Mouse (Mus musculus) hindbrain, embryonic 14.5 days (tissue): ENCODE data around the gene Olfr1392. TPM values are rescaled to one million over a fixed set of nuclear protein-coding genes. Genes with fewer than 3 reads are reported as not detected.
"Not testable (repeated sequence)": the region's sequence is repeated elsewhere in the genome, so short reads cannot be mapped to it uniquely, and the experiment has no call there.

Experiments used
- ATAC-seq: fragments of 200-750 bp; cut with Nextera tagmentation; 2 replicates; pipeline ENCODE4 v1.8.0; 2017; ENCODE audit warnings: moderate number of reproducible peaks, mild to moderate bottlenecking, moderate TSS enrichment, moderate library complexity; ENCODE audit not compliant: low FRiP score
- DNase-seq: peaks from one replicate; pipeline ENCODE4 v3.0.0-alpha.2; 2015; ENCODE audit warnings: low spot score
- H3K27ac ChIP-seq: fragments of 300-500 bp; sonication (generic); 2 replicates; pipeline ENCODE4 v1.5.1; 2014; ENCODE audit warnings: mild to moderate bottlenecking, moderate library complexity
- H3K27me3 ChIP-seq: fragments of 300-500 bp; sonication (generic); 2 replicates; pipeline ENCODE4 v1.6.1; 2014; ENCODE audit warnings: mild to moderate bottlenecking, low read length, mixed read lengths; ENCODE audit not compliant: control insufficient read depth, insufficient read depth
- H3K36me3 ChIP-seq: fragments of 300-500 bp; sonication (generic); replicated peaks from 2 replicates; pipeline ENCODE4 v1.6.1; 2014; ENCODE audit not compliant: control insufficient read depth, insufficient read depth
- H3K4me1 ChIP-seq: fragments of 300-500 bp; sonication (generic); replicated peaks from 2 replicates; pipeline ENCODE4 v1.6.1; 2014; ENCODE audit warnings: antibody characterized with exemption, low read length, mixed read lengths; ENCODE audit not compliant: control insufficient read depth, insufficient read depth
- H3K4me2 ChIP-seq: fragments of 300-500 bp; sonication (generic); replicated peaks from 2 replicates; pipeline ENCODE4 v1.6.1; 2014; ENCODE audit warnings: mild to moderate bottlenecking, moderate library complexity
- H3K4me3 ChIP-seq: fragments of 300-500 bp; sonication (generic); replicated peaks from 2 replicates; pipeline ENCODE4 v1.5.1; 2014; ENCODE audit warnings: mild to moderate bottlenecking, low read length
- H3K9ac ChIP-seq: fragments of 300-500 bp; sonication (generic); 2 replicates; pipeline ENCODE4 v1.6.1; 2014
- H3K9me3 ChIP-seq: fragments of 300-500 bp; sonication (generic); 2 replicates; pipeline ENCODE4 v1.6.1; 2016; ENCODE audit warnings: low read length; ENCODE audit not compliant: control insufficient read depth
- WGBS: fragments of 180-500 bp; shearing (Covaris S2); extraction: QIAGEN DNeasy Blood & Tissue Kit; methylation state at CpG from one replicate; pipeline ENCODE4 v1.1.7; 2014; 5-methylcytosine and 5-hydroxymethylcytosine counted together
- polyA plus RNA-seq: library from polyadenylated mRNA; unstranded; fragments of >200 nt; fragmentation: Nextera tagmentation; extraction: Ambion mirVana; gene quantifications from 2 replicates; pipeline ENCODE4 v1.2.1, GENCODE M21; 2014

The Olfr1392 gene
- polyA plus RNA-seq, 1 experiment from 2014 or later, result not detected

DNA sequence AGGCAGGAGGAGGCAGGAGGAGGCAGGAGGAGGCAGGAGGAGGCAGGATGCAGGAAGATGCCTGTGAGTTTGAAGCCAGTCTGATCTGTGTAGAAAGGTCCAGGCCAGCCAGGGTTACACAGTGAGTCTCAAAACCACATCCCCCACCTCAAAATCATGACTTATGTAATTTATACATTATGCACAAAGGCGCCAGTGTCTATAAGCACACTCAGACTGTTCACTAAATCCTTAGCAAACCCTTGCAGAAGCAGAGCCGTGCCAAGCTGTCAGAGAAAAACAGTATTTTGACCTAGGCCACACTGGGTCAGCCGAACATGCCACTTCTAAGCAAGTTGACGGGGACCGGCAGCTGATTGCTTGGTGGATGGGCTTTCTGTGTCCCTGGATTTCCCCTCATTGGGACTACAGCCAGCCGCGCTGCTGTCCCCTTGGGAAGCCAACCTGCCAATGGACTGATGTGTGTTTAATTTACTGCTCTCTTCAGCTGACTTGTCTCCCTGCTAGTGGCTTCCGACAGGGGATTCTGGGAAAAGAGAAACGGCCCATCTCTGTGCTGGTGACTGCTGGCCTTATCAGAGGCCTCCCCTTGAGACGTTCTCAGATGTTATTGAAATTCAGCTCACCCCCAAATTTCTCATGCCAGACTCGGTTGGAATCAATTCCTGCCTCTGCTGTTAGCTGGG lies 11.1 kb upstream of the Olfr1392 start:
- Histone ChIP-seq H3K4me1 (no peaks in the 10 kb centered on the region; the same call in 1 of the 2 replicates), H3K27me3 (no peaks in the 10 kb centered on the region), H3K9ac (0 out of 2 replicates have a peak overlapping the region, but pooled peaks have one; percentile 34), H3K27ac (peak overlapping the region; percentile 14; the same call in 1 of the 2 replicates), H3K36me3 (no peaks in the 10 kb centered on the region), H3K4me2 (no peak overlapping the region), H3K9me3 (no peaks in the 10 kb centered on the region), H3K4me3 (no peak overlapping the region)
- 38% methylated on average over 11 of the region's 11 CpGs for WGBS
- no peak for DNase-seq
- ATAC-seq, result peak; percentile 65; the same call in 1 of the 2 replicates

- Histone ChIP-seq H3K27me3 (no peaks in the 10 kb centered on the region), H3K9me3 (no peaks in the 10 kb centered on the region), H3K9ac (no peak within 1 kb of the TSS), H3K27ac (no peak within 1 kb of the TSS), H3K4me1 (no peaks in the 10 kb centered on the region; the same call in 1 of the 2 replicates), H3K4me2 (no peak within 1 kb of the TSS), H3K36me3 (no peaks in the 10 kb centered on the region), H3K4me3 (no peak within 1 kb of the TSS)
- no peak for DNase-seq
- ATAC-seq, result no peak
- 84% methylated on average over 3 of the region's 3 CpGs for WGBS
Measured at GRCm38 (mm10) chr11:49278222-49278621, 6.9 kb upstream of the Olfr1392 start, which contains the start of gene Olfr1393. TSS of gene Olfr1393 (plus strand) at chr11:49278304.

GRCm38 (mm10) chr11:49287251-49287650 lies 2.2 kb downstream of the Olfr1392 start:
- no peaks in the 10 kb centered on the region for H3K4me1 ChIP-seq
- no peak overlapping the region for H3K4me2 ChIP-seq
- WGBS, result 83% methylated on average over 2 of the region's 2 CpGs
- no peak overlapping the region for H3K4me3 ChIP-seq
- H3K9ac ChIP-seq, result no peak overlapping the region
- DNase-seq (no peak), ATAC-seq (no peak)
- H3K27ac ChIP-seq, result no peak overlapping the region
- no peaks in the 10 kb centered on the region for H3K27me3 ChIP-seq
- no peaks in the 10 kb centered on the region for H3K36me3 ChIP-seq
- H3K9me3 ChIP-seq, result no peaks in the 10 kb centered on the region

- no peak for ATAC-seq
- Histone ChIP-seq H3K4me1 (no peaks in the 10 kb centered on the region), H3K9ac (no peak overlapping the region), H3K27ac (no peak overlapping the region), H3K4me3 (no peak overlapping the region), H3K27me3 (no peaks in the 10 kb centered on the region), H3K36me3 (no peaks in the 10 kb centered on the region), H3K4me2 (no peak overlapping the region), H3K9me3 (no peaks in the 10 kb centered on the region)
- 56% methylated on average over 3 of the region's 3 CpGs for WGBS
- DNase-seq, result no peak
Measured at GRCm38 (mm10) chr11:49292777-49293176, 7.7 kb downstream of the Olfr1392 start.

DNA sequence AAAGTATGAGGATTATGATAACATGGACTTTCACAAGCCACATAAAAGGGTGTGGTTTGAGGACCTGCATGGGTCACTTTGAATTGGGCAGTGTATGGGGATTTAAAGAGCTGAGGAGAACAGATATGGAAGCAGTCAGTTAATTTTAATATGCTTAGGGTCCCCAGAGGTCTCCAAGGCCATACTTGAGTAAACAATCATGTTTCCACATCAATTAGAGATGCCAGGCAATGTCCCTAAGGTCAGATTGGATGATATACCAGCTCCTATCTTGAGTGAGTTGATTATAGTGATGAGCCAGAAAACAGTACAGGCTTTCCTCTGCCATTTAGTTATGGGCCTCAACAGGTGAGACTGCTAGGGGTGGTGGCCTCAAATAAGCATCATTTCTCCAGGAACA lies 19.4 kb downstream of the Olfr1392 start, which contains the start of gene Olfr10:
Gene Olfr10, plus strand, starts transcription at position 301 of the 400 bp plus-strand sequence.
- ATAC-seq, result no peak
- H3K4me3 ChIP-seq, result no peak within 1 kb of the TSS
- no peak within 1 kb of the TSS for H3K27ac ChIP-seq
- H3K9ac ChIP-seq, result no peak within 1 kb of the TSS
- H3K4me1 ChIP-seq, result no peaks in the 10 kb centered on the region
- DNase-seq, result no peak
- no peaks in the 10 kb centered on the region for H3K27me3 ChIP-seq
- H3K36me3 ChIP-seq, result no peaks in the 10 kb centered on the region
- H3K4me2 ChIP-seq, result no peak within 1 kb of the TSS
- no peaks in the 10 kb centered on the region for H3K9me3 ChIP-seq

DNA sequence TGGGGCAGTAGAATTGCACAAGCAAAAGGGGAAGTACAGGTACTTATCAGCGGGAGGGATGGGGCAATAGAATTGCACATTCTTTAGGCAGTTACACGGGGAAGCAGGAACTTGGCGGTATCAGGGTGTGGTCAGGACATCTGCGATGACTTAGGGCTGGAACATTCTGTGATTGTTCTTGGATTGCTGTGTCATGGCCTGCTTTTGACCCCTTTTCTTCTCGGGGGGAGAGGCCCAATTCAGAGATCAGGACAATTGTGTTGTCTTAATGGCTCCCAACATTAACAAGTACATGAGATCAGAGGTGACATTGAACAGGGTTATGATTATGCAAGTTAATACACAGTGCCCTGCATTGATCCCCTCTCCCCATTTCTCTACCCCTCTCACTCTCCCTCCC lies 23.5 kb downstream of the Olfr1392 start:
- WGBS, result 86% methylated on average over 5 of the region's 5 CpGs
- not testable (repeated sequence) for H3K4me2 ChIP-seq, H3K4me3 ChIP-seq, DNase-seq, H3K4me1 ChIP-seq, H3K9ac ChIP-seq, H3K9me3 ChIP-seq, H3K36me3 ChIP-seq, H3K27ac ChIP-seq, ATAC-seq, H3K27me3 ChIP-seq

DNA sequence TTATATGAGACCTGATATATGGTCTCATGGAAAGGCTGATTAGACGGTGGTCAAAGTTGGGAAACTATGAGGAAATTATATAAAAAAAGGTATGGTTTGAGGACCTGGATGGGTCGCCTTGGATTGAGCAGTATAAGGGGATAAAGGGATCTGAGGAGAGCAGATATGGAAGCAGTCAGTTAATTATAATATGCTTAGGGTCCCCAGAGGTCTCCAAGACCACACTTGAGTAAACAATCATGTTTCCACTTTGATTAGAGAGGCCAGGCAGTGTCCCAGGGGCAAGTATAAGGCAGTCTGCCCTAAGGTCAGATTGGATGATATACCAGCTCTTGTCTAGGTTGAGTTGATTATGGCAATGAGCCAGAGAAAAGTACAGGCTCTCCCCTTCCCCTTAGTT lies 37.4 kb downstream of the Olfr1392 start, which contains the start of gene Olfr1391:
Gene Olfr1391, plus strand, starts transcription at position 301 of the 400 bp plus-strand sequence.
- DNase-seq, result no peak
- no peak within 1 kb of the TSS for H3K4me2 ChIP-seq
- H3K9ac ChIP-seq, result no peak within 1 kb of the TSS
- no peaks in the 10 kb centered on the region for H3K36me3 ChIP-seq
- no peaks in the 10 kb centered on the region for H3K4me1 ChIP-seq
- ATAC-seq, result no peak
- H3K27me3 ChIP-seq, result no peaks in the 10 kb centered on the region
- 88% methylated on average over 2 of the region's 2 CpGs for WGBS
- H3K27ac ChIP-seq, result no peak within 1 kb of the TSS
- H3K4me3 ChIP-seq, result no peak within 1 kb of the TSS
- H3K9me3 ChIP-seq, result no peaks in the 10 kb centered on the region

DNA sequence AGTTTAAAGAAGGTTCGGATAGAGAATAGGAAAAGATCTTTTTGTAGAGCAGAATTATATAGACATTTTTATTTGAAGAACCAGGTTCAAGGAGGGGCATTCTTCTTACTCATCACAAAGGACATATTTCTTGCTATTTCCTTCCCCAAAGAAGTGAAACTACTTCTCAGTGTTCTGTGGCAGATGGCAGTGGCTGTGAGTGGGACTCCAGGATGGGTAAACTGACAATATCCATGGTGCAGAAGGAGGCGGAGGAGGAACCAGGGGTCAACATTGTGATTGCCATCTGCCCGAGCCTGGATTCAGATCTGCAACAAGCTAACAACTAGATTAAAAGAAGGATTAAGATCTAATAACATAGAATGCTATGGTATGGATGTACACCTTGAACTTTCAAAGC lies 41.6 kb downstream of the Olfr1392 start:
- no peak for DNase-seq
- Histone ChIP-seq H3K27ac (no peak overlapping the region), H3K36me3 (no peaks in the 10 kb centered on the region), H3K27me3 (no peaks in the 10 kb centered on the region), H3K4me1 (no peaks in the 10 kb centered on the region), H3K4me2 (no peak overlapping the region), H3K4me3 (no peak overlapping the region), H3K9ac (no peak overlapping the region), H3K9me3 (no peaks in the 10 kb centered on the region)
- WGBS, result 90% methylated on average over 3 of the region's 3 CpGs
- ATAC-seq, result no peak

DNA sequence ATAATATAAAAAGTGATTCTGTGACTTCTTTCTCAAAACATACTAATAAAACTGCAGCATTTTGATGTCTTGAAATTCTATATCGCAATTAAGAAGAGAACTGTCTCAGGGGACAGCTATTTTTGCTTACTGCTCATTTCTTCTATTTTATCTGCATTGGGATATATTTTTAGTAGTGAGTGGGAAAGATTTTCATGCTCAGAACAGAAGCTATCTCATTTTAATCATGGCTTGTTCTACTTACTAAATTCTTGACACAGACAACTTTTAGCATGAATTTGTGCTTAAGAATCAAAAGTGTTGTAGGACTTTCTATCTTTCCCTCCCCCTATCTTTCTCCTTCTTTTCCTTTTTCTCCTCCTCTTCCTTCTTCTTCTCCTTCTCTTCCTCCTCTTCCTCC lies 44.6 kb downstream of the Olfr1392 start:
- Histone ChIP-seq H3K27me3 (no peaks in the 10 kb centered on the region), H3K27ac (no peak overlapping the region), H3K9ac (no peak overlapping the region), H3K4me3 (no peak overlapping the region), H3K36me3 (no peaks in the 10 kb centered on the region), H3K4me1 (no peaks in the 10 kb centered on the region), H3K4me2 (no peak overlapping the region), H3K9me3 (no peaks in the 10 kb centered on the region)
- WGBS, result 78% methylated on average over 1 of the region's 1 CpGs
- ATAC-seq (no peak), DNase-seq (no peak)
